Mouse (Mus musculus) adrenal gland, postnatal 4 days (tissue): ENCODE measurements at regions not wholly inside any gene's neighbourhood (a gene's known extent, or its start where the extent isn't known, plus 50 kb on each side); places are given as distances from the start of the nearest gene placed in this dataset.

Experiments
- DNase-seq, 2 experiments: peaks; one replicate each; pipeline ENCODE4 v3.0.0; 2021 to 2022; ENCODE audit warnings: low spot score in 2 of 2, mixed read lengths in 2 of 2

- no peak for DNase-seq
These were observed 118.1 kb downstream of the Ets2 start for GRCm38 (mm10) chr16:95820013-95820412.

GRCm38 (mm10) chr16:95815966-95816365 lies 114.1 kb downstream of the Ets2 start:
- DNase-seq = no peak

- no peak for DNase-seq
These were observed 113.4 kb downstream of the Ets2 start for GRCm38 (mm10) chr16:95815206-95815731.

GRCm38 (mm10) chr16:95814513-95815118 lies 112.7 kb downstream of the Ets2 start:
- no peak for DNase-seq

GRCm38 (mm10) chr16:95811092-95811491 lies 109.2 kb downstream of the Ets2 start:
- DNase-seq = no peak

GRCm38 (mm10) chr16:95809127-95809876 lies 107.4 kb downstream of the Ets2 start:
- DNase-seq = no peak

- no peak for DNase-seq
These were observed 104.6 kb downstream of the Ets2 start for GRCm38 (mm10) chr16:95806510-95806909.

- no peak for DNase-seq
These were observed 102.3 kb downstream of the Ets2 start for GRCm38 (mm10) chr16:95804199-95804598.

- DNase-seq = no peak
These were observed 100.8 kb downstream of the Ets2 start for GRCm38 (mm10) chr16:95802641-95803040.

GRCm38 (mm10) chr16:95802207-95802606 lies 100.3 kb downstream of the Ets2 start:
- DNase-seq = no peak

- no peak for DNase-seq
These were observed 99.1 kb downstream of the Ets2 start for GRCm38 (mm10) chr16:95800911-95801442.

- no peak for DNase-seq
These were observed 96.7 kb downstream of the Ets2 start for GRCm38 (mm10) chr16:95798582-95798981.

GRCm38 (mm10) chr16:95798099-95798498 lies 96.2 kb downstream of the Ets2 start:
- no peak for DNase-seq

- DNase-seq = no peak
These were observed 95.3 kb downstream of the Ets2 start for GRCm38 (mm10) chr16:95797141-95797540.

GRCm38 (mm10) chr16:95794876-95795275 lies 93.0 kb downstream of the Ets2 start:
- DNase-seq = no peak

- DNase-seq = no peak
These were observed 92.4 kb downstream of the Ets2 start for GRCm38 (mm10) chr16:95794281-95794727.

GRCm38 (mm10) chr16:95790691-95791090 lies 88.8 kb downstream of the Ets2 start:
- no peak for DNase-seq

GRCm38 (mm10) chr16:95789548-95789947 lies 87.7 kb downstream of the Ets2 start:
- DNase-seq = no peak

GRCm38 (mm10) chr16:95781681-95782080 lies 79.8 kb downstream of the Ets2 start:
- no peak for DNase-seq

GRCm38 (mm10) chr16:95780431-95780830 lies 78.6 kb downstream of the Ets2 start:
- no peak for DNase-seq

GRCm38 (mm10) chr16:95778845-95779722 lies 77.2 kb downstream of the Ets2 start:
- DNase-seq = no peak
